Comparison of ENCODE assay signal across 8 mouse cellular contexts in the genomic region with DNA sequence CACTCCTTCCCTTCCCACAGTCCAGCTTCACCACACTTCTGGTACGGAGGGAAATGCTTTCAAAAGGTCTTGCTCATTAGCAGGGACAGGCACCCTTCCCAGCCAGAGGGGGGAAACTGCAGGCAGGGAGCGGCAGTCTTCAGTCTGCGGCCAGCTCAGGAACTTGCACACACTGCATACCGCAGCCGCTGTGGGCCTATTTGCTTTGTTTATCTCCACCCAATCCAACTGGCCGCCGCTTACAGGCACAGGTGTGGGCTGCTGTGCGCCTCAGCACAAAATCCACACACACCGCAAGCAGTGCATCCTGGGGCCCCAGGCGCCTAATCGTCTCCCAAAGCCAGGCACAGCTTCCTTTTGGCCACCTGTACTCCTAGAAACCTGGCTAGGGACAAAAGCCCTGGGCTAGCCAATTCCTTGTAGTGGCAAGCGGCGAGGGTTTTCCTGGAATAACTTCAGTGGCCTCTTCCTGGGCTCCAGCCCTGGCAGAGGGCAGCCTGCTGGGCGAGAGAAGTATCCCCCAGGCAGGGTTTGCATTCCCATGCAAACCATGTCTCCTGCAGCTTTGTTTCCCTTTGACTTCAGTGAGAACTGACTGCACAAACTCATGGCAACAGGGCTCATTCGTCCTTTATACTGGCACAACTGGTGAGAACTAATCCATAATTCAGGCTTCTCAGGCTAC. TPM values are rescaled to one million over a fixed set of nuclear protein-coding genes. Genes with fewer than 3 reads are reported as not detected.
A peak's percentile ranks its signal among the peaks of the same experiment; 100 is the strongest.
DNase-seq lines count a peak whose midpoint lies in the region; ATAC-seq and TF ChIP-seq lines count a peak whose summit lies in the region.
"Had no signal": no experiment of that assay in that cellular context is flagged by ENCODE, and none has a peak within 500 bp of the region (broad histone marks: within the 10 kb centered on the region; RNA-seq: fewer than 3 reads in every experiment).

No protein-coding gene starts in this region.

- H3K27ac ChIP-seq in ES-Bruce4 (ENCODE audit: insufficient read depth, low read length) = no peak overlapping the region
- no peak overlapping the region for H3K27ac ChIP-seq in limb, embryonic 11.5 days (replicated peaks; ENCODE audit: low read depth, low read length)
- peak overlapping the region; percentile 46; the same call in 1 of the 2 replicates for H3K27ac ChIP-seq in midbrain, embryonic 10.5 days (replicated peaks)
- H3K27ac ChIP-seq: macrophage had no signal

- no peak for TF ChIP-seq POLR2A in ES-Bruce4 (IDR thresholded peaks at IDR 0.05; ENCODE audit: insufficient read depth, low read length)

- peak overlapping the region; percentile 57 for H3K9ac ChIP-seq in ES-Bruce4 (ENCODE audit: low read depth, poor library complexity, severe bottlenecking)
- H3K9ac ChIP-seq in limb, embryonic 11.5 days (ENCODE audit: low read length) = no peak overlapping the region

- no peak overlapping the region for H3K4me2 ChIP-seq in limb, embryonic 11.5 days (ENCODE audit: low read depth, severe bottlenecking)

- H3K36me3 ChIP-seq in ES-Bruce4 (ENCODE audit: control insufficient read depth, insufficient read depth, low read length, poor library complexity, severe bottlenecking) = no peaks in the 10 kb centered on the region
- H3K36me3 ChIP-seq in limb, embryonic 11.5 days (ENCODE audit: control insufficient read depth, insufficient read depth, low read length) = no peaks in the 10 kb centered on the region
- no peaks in the 10 kb centered on the region for H3K36me3 ChIP-seq in midbrain, embryonic 10.5 days

- DNase-seq in R1 (ENCODE audit: low read depth, low spot score) = peak; percentile 50
- peak; percentile 37 for DNase-seq in limb, embryonic 11.5 days (ENCODE audit: low spot score)
- peak; percentile 17 for DNase-seq in midbrain, embryonic 10.5 days (ENCODE audit: low spot score)
- no peak for DNase-seq in adrenal gland, postnatal 4 days (ENCODE audit: low spot score in 2 of 2)
- DNase-seq in kidney, adult 11 months = no peak

- no peak for ATAC-seq in limb, embryonic 11.5 days (ENCODE audit: insufficient number of reproducible peaks, low FRiP score, low TSS enrichment, low read depth)
- no peak for ATAC-seq in megakaryocyte, adult 5-6 weeks (ENCODE audit: poor library complexity, severe bottlenecking)

- H3K4me1 ChIP-seq in ES-Bruce4 (ENCODE audit: control insufficient read depth, insufficient read depth, low read length) = peaks cover 6% of the 10 kb centered on the region
- no peaks in the 10 kb centered on the region for H3K4me1 ChIP-seq in limb, embryonic 11.5 days (ENCODE audit: control insufficient read depth, insufficient read depth, low read length)
- peaks cover 20% of the 10 kb centered on the region for H3K4me1 ChIP-seq in midbrain, embryonic 10.5 days

- H3K9me3 ChIP-seq in ES-Bruce4 (replicated peaks; ENCODE audit: control insufficient read depth, insufficient read depth, low read length, poor library complexity, severe bottlenecking) = no peaks in the 10 kb centered on the region
- no peaks in the 10 kb centered on the region for H3K9me3 ChIP-seq in limb, embryonic 11.5 days (ENCODE audit: control insufficient read depth, low read length)
- H3K9me3 ChIP-seq in midbrain, embryonic 10.5 days (replicated peaks) = no peaks in the 10 kb centered on the region

- H3K27me3 ChIP-seq in ES-Bruce4 (ENCODE audit: control insufficient read depth, insufficient read depth, low read length, poor library complexity, severe bottlenecking) = no peaks in the 10 kb centered on the region
- no peaks in the 10 kb centered on the region for H3K27me3 ChIP-seq in limb, embryonic 11.5 days (ENCODE audit: control insufficient read depth, insufficient read depth, low read length)
- H3K27me3 ChIP-seq in midbrain, embryonic 10.5 days (ENCODE audit: low read depth, poor library complexity, severe bottlenecking) = no peaks in the 10 kb centered on the region

- TF ChIP-seq CTCF in ES-Bruce4 (IDR thresholded peaks at IDR 0.05; ENCODE audit: low read depth, low read length) = no peak

- WGBS in limb, embryonic 11.5 days = 19% methylated on average over 15 of the region's 15 CpGs
- 13% methylated on average over 15 of the region's 15 CpGs for WGBS in midbrain, embryonic 10.5 days

- H3K4me3 ChIP-seq in ES-Bruce4 (ENCODE audit: low read depth, low read length) = peak overlapping the region; percentile 32
- no peak overlapping the region for H3K4me3 ChIP-seq in limb, embryonic 11.5 days (ENCODE audit: low read depth, low read length)
- peak overlapping the region; percentile 4; the same call in 1 of the 2 replicates for H3K4me3 ChIP-seq in midbrain, embryonic 10.5 days

- 0 out of 2 replicates have a peak, but pooled peaks have one; percentile 10 for TF ChIP-seq EP300 in ES-Bruce4 (IDR thresholded peaks at IDR 0.05; ENCODE audit: insufficient read depth, low read depth, low read length)

RNA-seq across cellular contexts. Expression of gene Atp7b, which starts 20.5 kb away (rescaled TPM):
- 2.1 and 2.5 TPM in 2 replicates for polyA plus RNA-seq in ES-Bruce4 (2011; ENCODE audit: insufficient read depth, insufficient read length, low read depth, missing spikeins)
- 0.78 and 0.93 TPM in 2 replicates for polyA plus RNA-seq in limb, embryonic 11.5 days (2014; fragmentation: Nextera tagmentation; extraction: Ambion mirVana)
- 2.4 and 2.6 TPM in 2 replicates for polyA plus RNA-seq in midbrain, embryonic 10.5 days (2016; fragmentation: Nextera tagmentation; extraction: Ambion mirVana)
- total RNA-seq in adrenal gland, postnatal 4 days (2021) = 1 to 10 TPM; 2.7 to 4.5 TPM
- total RNA-seq in megakaryocyte, adult 5-6 weeks (2015) = 0.47 and 0.62 TPM in 2 replicates
- total RNA-seq in megakaryocyte, adult 5-6 weeks (2017) = 0.29 and 0.69 TPM in 2 replicates
- polyA plus RNA-seq: macrophage had no signal

RNA-seq across cellular contexts. Expression of gene Alg11, which starts 20.9 kb away (rescaled TPM):
- polyA plus RNA-seq in ES-Bruce4 (2011; ENCODE audit: insufficient read depth, insufficient read length, low read depth, missing spikeins) = 24.2 and 28.5 TPM in 2 replicates
- 34.5 and 43.8 TPM in 2 replicates for polyA plus RNA-seq in limb, embryonic 11.5 days (2014; fragmentation: Nextera tagmentation; extraction: Ambion mirVana)
- 39.4 and 41.0 TPM in 2 replicates for polyA plus RNA-seq in midbrain, embryonic 10.5 days (2016; fragmentation: Nextera tagmentation; extraction: Ambion mirVana)
- total RNA-seq in adrenal gland, postnatal 4 days (2021) = 10 to 100 TPM; 37.6 to 42.0 TPM
- total RNA-seq in megakaryocyte, adult 5-6 weeks (2015) = 8.6 and 8.9 TPM in 2 replicates
- total RNA-seq in megakaryocyte, adult 5-6 weeks (2017) = 10.9 and 12.5 TPM in 2 replicates

Comparison
In these comparisons a context has a peak if more than half of its experiments do, and no peak if none do; other contexts are left out.
1. DNase-seq: peak in R1 (single experiment), limb, embryonic 11.5 days (single experiment) and midbrain, embryonic 10.5 days (single experiment); none in adrenal gland, postnatal 4 days (0 of 2) and kidney, adult 11 months (single experiment).